Mouse (Mus musculus) CH12.LX (cell line): ENCODE results near the gene BC067074.

Experiments
- CTCF ChIP-seq, 2 experiments: IDR thresholded peaks in 1 of 2; conservative IDR thresholded peaks in 1 of 2; 2 replicates each; pipeline ENCODE4 v1.5.1; 2011 to 2012; ENCODE audit warnings: low read depth in 2 of 2, low read length in 2 of 2, improper control_type of control experiment in 1 of 2, inconsistent platforms in 1 of 2, mild to moderate bottlenecking in 1 of 2, moderate library complexity in 1 of 2
- E2F4 ChIP-seq: IDR thresholded peaks from 2 replicates; pipeline ENCODE4 v1.6.1; 2011; ENCODE audit warnings: low read depth, low read length, improper control_type of control experiment; ENCODE audit not compliant: insufficient replicate concordance
- EP300 ChIP-seq: IDR thresholded peaks from 2 replicates; pipeline ENCODE4 v1.6.1; 2011; ENCODE audit warnings: low read length, improper control_type of control experiment
- MYC ChIP-seq: IDR thresholded peaks from 2 replicates; pipeline ENCODE4 v1.6.1; 2011; ENCODE audit warnings: low read depth, mild to moderate bottlenecking, improper control_type of control experiment, low read length
- POLR2A ChIP-seq: IDR thresholded peaks from 2 replicates; pipeline ENCODE4 v1.6.1; 2011; ENCODE audit warnings: low read depth, mild to moderate bottlenecking, improper control_type of control experiment, low read length
- RCOR1 ChIP-seq: conservative IDR thresholded peaks from 2 replicates; pipeline ENCODE4 v1.6.1; 2012; ENCODE audit warnings: low read depth, mild to moderate bottlenecking, inconsistent platforms, low read length, improper control_type of control experiment
- USF1 ChIP-seq: IDR thresholded peaks from 2 replicates; pipeline ENCODE4 v1.6.1; 2014; ENCODE audit warnings: low read depth, mild to moderate bottlenecking, inconsistent platforms, low read length, improper control_type of control experiment
- ZKSCAN1 ChIP-seq: IDR thresholded peaks from 2 replicates; pipeline ENCODE4 v1.6.1; 2012; ENCODE audit warnings: low read depth, inconsistent platforms, low read length, improper control_type of control experiment, borderline replicate concordance
- ZNF384 ChIP-seq: IDR thresholded peaks from 2 replicates; pipeline ENCODE4 v1.6.1; 2012; ENCODE audit warnings: low read depth, low read length, improper control_type of control experiment, inconsistent platforms

DNA sequence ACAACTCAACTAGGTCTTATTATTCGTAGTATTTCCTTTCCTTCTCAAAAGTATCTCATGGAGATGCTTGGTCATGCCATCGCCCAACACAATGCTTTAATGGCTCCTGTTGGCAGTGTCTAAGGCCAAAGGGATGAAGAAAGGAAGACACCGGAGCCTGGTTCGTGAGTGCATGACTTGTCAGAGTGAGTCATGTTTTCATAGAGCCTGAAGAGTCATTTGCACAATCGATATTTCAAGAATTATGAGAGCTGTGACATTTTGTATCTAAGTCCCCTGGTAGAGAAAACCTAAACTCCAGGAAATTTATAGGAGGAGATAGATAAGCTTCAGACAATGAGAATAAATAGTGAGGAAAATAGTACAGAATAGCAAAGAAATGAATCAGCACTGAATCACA is 33.7 kb upstream of the BC067074 start:
- TF ChIP-seq ZNF384 (no peak), CTCF (conservative IDR thresholded peaks at IDR 0.05 in 1 of 2, IDR thresholded peaks at IDR 0.05 in 1 of 2; ENCODE audit: low read depth in 2 of 2, low read length in 2 of 2) (no peak), EP300 (no peak), POLR2A (no peak), ZKSCAN1 (no peak), MYC (no peak), USF1 (no peak), RCOR1 (no peak), E2F4 (no peak)
